Mouse (Mus musculus) layer of hippocampus, postnatal 25 days (tissue): ENCODE results near the gene Tcf20. TPM values are rescaled to one million over a fixed set of nuclear protein-coding genes. Genes with fewer than 3 reads are reported as not detected.

Experiments used
- DNase-seq, 2 experiments: peaks; one replicate each; pipeline ENCODE4 v3.0.0; 2022; ENCODE audit warnings: mixed read lengths in 2 of 2, low spot score in 1 of 2; ENCODE audit errors: extremely low spot score in 1 of 2
- microRNA-seq, 2 experiments: library from miRNA; unstranded; fragments of <30 nt; microRNA quantifications; one replicate each; pipeline ENCODE4 v1.2.0; 2021
- total RNA-seq, 2 experiments: library from RNA; stranded (reverse); gene quantifications; 2 replicates each; pipeline ENCODE4 v1.2.3; 2021

Tcf20 gene
- total RNA-seq, 2 experiments from 2014 or later, result 213 TPM

DNA sequence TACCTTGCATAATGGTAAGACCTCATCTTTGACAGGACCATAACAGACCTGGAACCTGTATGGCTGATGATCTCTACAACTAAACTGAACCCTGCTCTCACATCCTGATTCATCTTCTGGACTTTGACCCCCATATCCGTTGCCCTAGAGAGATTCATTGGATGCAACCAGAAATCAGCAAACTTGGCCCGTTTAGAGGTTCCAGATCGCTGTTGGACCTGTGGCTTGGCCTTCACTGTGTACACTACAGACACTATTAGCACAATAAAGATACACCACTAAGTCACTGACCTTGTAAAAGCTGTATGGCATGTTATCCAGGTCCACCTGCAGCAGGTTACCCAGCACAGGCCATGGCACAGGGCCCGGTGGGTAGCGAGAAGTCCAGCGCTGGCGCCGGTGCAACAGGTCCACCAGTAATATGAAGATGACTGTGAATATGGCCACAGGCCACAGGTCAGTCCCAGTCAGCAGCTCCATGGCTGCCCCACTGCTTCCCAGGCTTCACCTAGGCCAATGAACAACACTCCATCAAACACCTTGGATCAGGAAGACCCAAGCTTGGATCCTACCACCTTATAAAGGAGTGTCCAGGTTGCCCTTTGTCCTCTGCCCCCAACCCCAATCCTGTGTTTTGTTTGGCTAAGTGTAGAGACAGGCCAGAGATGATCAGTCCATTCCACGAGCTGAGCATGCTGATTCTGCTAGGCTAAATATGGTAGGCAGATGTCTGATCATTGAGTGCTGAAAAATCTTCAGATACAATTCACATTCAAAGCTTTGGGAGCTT lies 223.8 kb downstream of the Tcf20 start, which contains the start of gene Cyp2d40:
Cyp2d40 (minus strand) TSS at position 553 of the 790 bp plus-strand sequence.
- DNase-seq, result no peak

Small RNAs within 50 kb of the gene (microRNA-seq; reads per million reads assigned to microRNA genes)
- gene Gm27618 (0 reads per million in 2 experiments), gene Mir3080 (9.4 to 13.2 reads per million in 2 experiments)

Other genes starting within 250 kb of the Tcf20 start
- gene Cyp2d40, start 223.7 kb downstream of the Tcf20 start, total RNA-seq, result not detected
- not detected for gene Cyp2d26, start 193.6 kb downstream of the Tcf20 start, total RNA-seq
- gene Nfam1, start 45.4 kb upstream of the Tcf20 start, total RNA-seq, result 1 to 10 TPM; 2.5 to 2.7 TPM
- gene Serhl, start 101.6 kb upstream of the Tcf20 start, total RNA-seq, result 1 to 10 TPM; 8.4 to 9.4 TPM
- gene Rrp7a, start 134.9 kb upstream of the Tcf20 start, total RNA-seq, result 100 to 1,000 TPM; 144 to 161 TPM
- 10 to 100 TPM; 88.1 to 89.3 TPM for gene Poldip3, start 161.5 kb upstream of the Tcf20 start, total RNA-seq
- gene Cyb5r3, start 184.7 kb upstream of the Tcf20 start, total RNA-seq, result 10 to 100 TPM; 59.9 to 62.0 TPM